Mouse (Mus musculus): ENCODE results near the gene Tiam1.

The Tiam1 gene

DNA sequence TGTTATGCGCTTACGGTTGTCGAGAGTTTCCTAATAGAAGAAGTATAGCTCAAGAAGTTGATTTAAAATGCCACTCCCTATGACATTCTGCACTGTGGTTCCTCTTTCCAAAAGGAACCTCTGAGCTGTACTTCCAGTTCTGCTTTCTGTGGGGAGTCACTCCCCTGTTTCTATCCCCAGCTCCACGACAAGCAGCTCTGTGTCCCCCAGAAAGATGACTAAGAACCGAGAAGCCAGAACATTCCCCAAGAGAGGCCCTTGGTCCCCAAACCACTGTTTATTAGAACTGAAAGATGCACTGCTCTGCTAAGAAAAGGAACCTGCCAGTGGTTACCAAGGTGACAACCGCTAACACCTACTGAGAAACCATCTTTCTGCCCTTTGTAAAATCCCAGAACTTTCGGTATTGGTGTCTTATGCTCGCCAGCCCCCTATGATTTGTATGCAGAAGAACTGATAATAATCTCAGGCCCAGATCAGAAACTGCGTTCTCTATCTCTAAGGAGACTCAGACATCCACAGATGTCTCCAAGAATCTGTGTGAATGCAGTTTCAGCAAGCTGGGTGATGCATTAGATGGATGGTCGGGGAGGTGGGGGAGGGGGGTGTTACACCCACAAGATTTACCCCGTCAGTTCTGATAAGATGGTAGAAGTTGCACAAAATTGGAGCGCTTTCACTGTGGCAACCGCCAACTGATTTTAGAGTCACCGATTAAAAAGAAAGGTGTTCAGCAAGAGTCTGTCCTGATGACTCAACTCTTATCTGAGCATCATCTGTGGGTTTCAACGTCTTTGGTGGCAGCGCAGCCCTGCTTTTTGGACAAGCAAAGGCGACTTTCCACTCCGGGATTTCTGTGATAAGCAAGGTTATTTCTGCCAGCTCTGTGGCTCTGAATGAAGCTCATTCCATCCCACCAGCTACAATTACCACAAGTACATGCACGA is 294.6 kb downstream of the Tiam1 start:
- in situ Hi-C loops (cut with MboI; ENCODE audit: low pct_unique_long_range_greater_than_20kb in 1 of 2, low sequenced_read_pairs in 2 of 2, unreplicated experiment in 1 of 2) = loop anchor here in 1 of 2 experiments (10.0 kb wide), 1 partner anchor 336 kb away; no protein-coding TSS in a partner anchor

- in situ Hi-C loops (cut with MboI; ENCODE audit: low pct_unique_long_range_greater_than_20kb in 1 of 2, low sequenced_read_pairs in 2 of 2, unreplicated experiment in 1 of 2) = loop anchor here in 1 of 2 experiments (10.0 kb wide), 1 partner anchor 337 kb away; no protein-coding TSS in a partner anchor
Measured at GRCm38 (mm10) chr16:89848179-89848578, 295.4 kb downstream of the Tiam1 start.

DNA sequence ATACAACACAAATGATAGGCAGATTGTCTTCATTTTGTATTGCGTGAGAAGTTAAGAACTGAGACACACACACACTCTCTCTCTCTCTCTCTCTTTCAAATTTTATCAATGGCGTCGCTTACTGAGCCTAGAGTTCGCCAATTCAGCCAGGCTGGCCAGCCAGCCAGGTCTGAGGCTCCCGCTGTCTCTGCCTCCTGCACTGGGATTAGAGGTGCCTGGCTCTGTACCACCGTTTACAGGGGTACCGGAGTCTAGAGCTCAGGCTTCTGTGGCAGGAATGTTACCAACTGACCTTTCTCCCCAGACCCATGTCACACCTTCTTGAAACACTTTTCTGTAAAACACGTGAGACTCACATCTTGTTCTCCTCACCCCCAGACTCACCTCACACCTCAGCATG is 298.1 kb downstream of the Tiam1 start:
- in situ Hi-C loops (cut with MboI; ENCODE audit: low pct_unique_long_range_greater_than_20kb in 1 of 2, low sequenced_read_pairs in 2 of 2, unreplicated experiment in 1 of 2) = loop anchor here in 1 of 2 experiments (10.0 kb wide), 1 partner anchor 339 kb away; no protein-coding TSS in a partner anchor

GRCm38 (mm10) chr16:89844580-89844979 is 299.0 kb downstream of the Tiam1 start:
- in situ Hi-C loops (cut with MboI; ENCODE audit: low pct_unique_long_range_greater_than_20kb in 1 of 2, low sequenced_read_pairs in 2 of 2, unreplicated experiment in 1 of 2) = loop anchor here in 1 of 2 experiments (10.0 kb wide), 1 partner anchor 340 kb away; no protein-coding TSS in a partner anchor

- in situ Hi-C loops (cut with MboI; ENCODE audit: low pct_unique_long_range_greater_than_20kb in 1 of 2, low sequenced_read_pairs in 2 of 2, unreplicated experiment in 1 of 2) = loop anchor here in 1 of 2 experiments (10.0 kb wide), 1 partner anchor 343 kb away; no protein-coding TSS in a partner anchor
Measured at GRCm38 (mm10) chr16:89841894-89842293, 301.7 kb downstream of the Tiam1 start.

DNA sequence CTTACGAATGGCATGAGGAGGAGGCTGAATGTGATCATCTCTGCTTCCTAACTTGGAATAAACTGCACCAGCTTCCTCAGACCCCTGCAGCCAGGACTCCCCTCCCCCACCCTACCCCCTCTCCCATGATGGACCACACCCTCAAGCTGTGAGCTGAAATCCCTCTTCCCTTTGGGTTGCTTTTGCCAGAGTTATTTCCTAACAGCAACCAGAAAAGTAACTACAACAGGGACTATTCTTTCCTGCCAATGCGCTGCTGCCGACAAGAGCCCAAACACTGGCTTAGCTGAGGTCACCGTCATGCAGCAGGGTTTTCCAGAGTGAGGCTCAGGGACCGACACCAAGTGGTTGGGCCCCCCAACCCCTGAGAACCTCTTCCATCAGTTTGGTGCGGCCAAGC is 303.2 kb downstream of the Tiam1 start:
- in situ Hi-C loops (cut with MboI; ENCODE audit: low pct_unique_long_range_greater_than_20kb in 1 of 2, low sequenced_read_pairs in 2 of 2, unreplicated experiment in 1 of 2) = loop anchor here in 1 of 2 experiments (10.0 kb wide), 1 partner anchor 344 kb away; no protein-coding TSS in a partner anchor

DNA sequence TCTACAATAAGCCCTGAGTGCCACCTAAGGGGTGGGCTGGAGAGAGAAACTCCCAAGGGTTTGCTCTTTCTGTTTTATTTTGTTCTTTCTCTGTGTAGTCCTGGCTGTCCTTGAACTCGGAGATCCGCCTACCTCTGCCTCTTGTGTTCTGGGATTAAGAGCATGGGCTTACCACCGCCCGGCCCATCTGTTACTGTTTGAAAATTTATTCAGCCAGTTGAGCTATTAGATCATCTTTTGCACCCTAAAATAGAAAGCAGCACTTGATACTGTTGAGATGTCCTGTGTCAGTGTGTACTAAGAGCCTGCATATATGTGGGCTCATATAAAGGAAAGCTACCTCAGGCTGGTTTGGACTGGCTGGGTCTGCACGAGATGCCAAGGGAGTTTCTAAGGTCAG is 303.7 kb downstream of the Tiam1 start:
- in situ Hi-C loops (cut with MboI; ENCODE audit: low pct_unique_long_range_greater_than_20kb in 1 of 2, low sequenced_read_pairs in 2 of 2, unreplicated experiment in 1 of 2) = loop anchor here in 1 of 2 experiments (10.0 kb wide), 1 partner anchor 345 kb away; no protein-coding TSS in a partner anchor

- in situ Hi-C loops (cut with MboI; ENCODE audit: low pct_unique_long_range_greater_than_20kb in 1 of 2, low sequenced_read_pairs in 2 of 2, unreplicated experiment in 1 of 2) = no loop called here
Measured at GRCm38 (mm10) chr16:89837096-89837495, 306.5 kb downstream of the Tiam1 start.

- in situ Hi-C loops (cut with MboI; ENCODE audit: low pct_unique_long_range_greater_than_20kb in 1 of 2, low sequenced_read_pairs in 2 of 2, unreplicated experiment in 1 of 2) = no loop called here
Measured at GRCm38 (mm10) chr16:89835551-89835950, 308.0 kb downstream of the Tiam1 start.

- in situ Hi-C loops (cut with MboI; ENCODE audit: low pct_unique_long_range_greater_than_20kb in 1 of 2, low sequenced_read_pairs in 2 of 2, unreplicated experiment in 1 of 2) = no loop called here
Measured at GRCm38 (mm10) chr16:89833011-89833410, 310.6 kb downstream of the Tiam1 start.

DNA sequence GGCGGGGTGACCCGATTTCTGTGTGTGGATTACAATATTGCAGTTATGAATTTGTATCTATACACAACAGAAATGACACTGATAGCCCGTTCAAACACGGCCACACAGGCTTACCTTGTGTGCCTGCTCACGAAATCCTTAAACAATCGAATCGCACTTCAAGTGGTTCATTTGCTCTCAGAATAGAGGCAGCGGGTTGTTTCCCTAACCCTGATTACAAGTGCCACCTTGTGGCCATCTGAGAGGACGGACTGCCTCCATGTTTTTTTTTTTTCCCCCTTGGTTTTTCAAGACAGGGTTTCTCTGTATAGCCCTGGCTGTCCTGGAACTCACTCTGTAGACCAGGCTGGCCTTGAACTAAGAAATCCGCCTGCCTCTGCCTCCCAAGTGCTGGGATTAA is 312.4 kb downstream of the Tiam1 start:
- in situ Hi-C loops (cut with MboI; ENCODE audit: low pct_unique_long_range_greater_than_20kb in 1 of 2, low sequenced_read_pairs in 2 of 2, unreplicated experiment in 1 of 2) = no loop called here

- in situ Hi-C loops (cut with MboI; ENCODE audit: low pct_unique_long_range_greater_than_20kb in 1 of 2, low sequenced_read_pairs in 2 of 2, unreplicated experiment in 1 of 2) = no loop called here
Measured at GRCm38 (mm10) chr16:89830221-89830648, 313.3 kb downstream of the Tiam1 start.

GRCm38 (mm10) chr16:89827496-89828125 is 316.0 kb downstream of the Tiam1 start:
- in situ Hi-C loops (cut with MboI; ENCODE audit: low pct_unique_long_range_greater_than_20kb in 1 of 2, low sequenced_read_pairs in 2 of 2, unreplicated experiment in 1 of 2) = no loop called here

GRCm38 (mm10) chr16:89825875-89826274 is 317.7 kb downstream of the Tiam1 start:
- in situ Hi-C loops (cut with MboI; ENCODE audit: low pct_unique_long_range_greater_than_20kb in 1 of 2, low sequenced_read_pairs in 2 of 2, unreplicated experiment in 1 of 2) = no loop called here

GRCm38 (mm10) chr16:89822882-89823281 is 320.7 kb downstream of the Tiam1 start:
- in situ Hi-C loops (cut with MboI; ENCODE audit: low pct_unique_long_range_greater_than_20kb in 1 of 2, low sequenced_read_pairs in 2 of 2, unreplicated experiment in 1 of 2) = no loop called here

DNA sequence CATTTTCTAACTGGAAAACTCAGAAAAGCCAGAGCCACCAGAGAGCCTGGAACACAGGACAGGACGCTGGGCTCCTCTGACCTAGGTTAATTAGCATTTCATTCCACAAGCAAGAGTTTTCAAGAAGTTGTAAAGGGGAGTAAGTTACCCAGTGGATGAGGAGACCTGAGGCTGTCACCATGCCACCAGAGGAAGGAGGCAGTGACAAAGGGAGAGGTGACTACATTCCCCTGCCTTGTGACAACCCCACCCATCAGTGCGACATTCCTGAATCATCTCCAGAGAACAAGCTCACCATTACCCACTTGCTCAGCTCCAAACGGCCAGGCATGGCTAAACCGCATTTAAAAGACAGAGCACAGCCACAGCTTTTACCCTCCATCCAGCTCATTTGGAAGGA is 324.9 kb downstream of the Tiam1 start:
- in situ Hi-C loops (cut with MboI; ENCODE audit: low pct_unique_long_range_greater_than_20kb in 1 of 2, low sequenced_read_pairs in 2 of 2, unreplicated experiment in 1 of 2) = no loop called here

GRCm38 (mm10) chr16:89817861-89818630 is 325.5 kb downstream of the Tiam1 start:
- in situ Hi-C loops (cut with MboI; ENCODE audit: low pct_unique_long_range_greater_than_20kb in 1 of 2, low sequenced_read_pairs in 2 of 2, unreplicated experiment in 1 of 2) = no loop called here

DNA sequence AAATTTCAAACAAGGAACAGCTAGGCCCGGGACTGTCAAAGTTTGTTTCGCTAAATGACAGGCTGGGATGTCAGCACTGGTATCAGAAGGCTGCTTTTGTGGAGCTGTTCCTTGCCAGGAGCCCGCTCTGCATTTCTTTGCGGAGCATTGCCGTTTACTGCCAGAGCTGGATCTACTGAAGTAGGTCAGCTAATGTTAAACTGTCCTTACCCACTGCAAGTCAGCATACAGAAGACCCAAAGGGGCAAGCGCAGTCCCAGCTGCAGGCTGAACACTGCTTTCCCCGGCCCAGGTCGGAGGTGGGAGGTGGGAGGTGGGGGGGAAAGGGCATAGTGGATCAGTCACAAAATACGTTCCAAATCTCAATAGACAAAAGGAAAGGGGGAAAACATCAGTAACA is 326.3 kb downstream of the Tiam1 start:
- in situ Hi-C loops (cut with MboI; ENCODE audit: low pct_unique_long_range_greater_than_20kb in 1 of 2, low sequenced_read_pairs in 2 of 2, unreplicated experiment in 1 of 2) = no loop called here

Measured in mouse embryonic stem cell (cell line).